Mouse (Mus musculus) c-Kit-negative CD71-positive TER-119-positive erythroid progenitor cells, embryonic 14.5 days (primary cell): ENCODE results near the gene Bhlhe23.

ENCODE experiments used
- DNase-seq: peaks from one replicate; pipeline ENCODE4 v3.0.0-alpha.2; 2013; ENCODE audit warnings: low read depth, low spot score

The Bhlhe23 gene

DNA sequence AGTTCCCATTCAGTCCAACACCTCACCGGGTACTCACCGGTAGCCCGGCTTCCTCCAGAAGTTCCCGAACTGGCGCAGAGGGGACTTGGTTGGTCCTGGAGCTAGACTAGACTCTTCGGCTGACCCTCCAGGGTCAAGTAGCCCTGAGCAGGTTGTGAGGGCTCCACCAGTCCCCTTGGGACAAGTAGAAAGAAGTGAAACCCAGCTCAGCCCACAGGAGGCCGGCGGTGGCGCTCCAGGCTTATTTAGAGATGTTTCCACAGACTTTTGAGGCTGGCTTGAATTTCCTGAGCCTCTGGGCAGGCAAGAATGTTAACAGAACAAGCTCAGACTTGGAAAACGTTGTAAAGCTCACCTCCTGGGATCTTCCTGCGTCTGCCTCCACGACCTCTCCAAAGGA lies 1.5 kb downstream of the Bhlhe23 start:
- DNase-seq = no peak

DNA sequence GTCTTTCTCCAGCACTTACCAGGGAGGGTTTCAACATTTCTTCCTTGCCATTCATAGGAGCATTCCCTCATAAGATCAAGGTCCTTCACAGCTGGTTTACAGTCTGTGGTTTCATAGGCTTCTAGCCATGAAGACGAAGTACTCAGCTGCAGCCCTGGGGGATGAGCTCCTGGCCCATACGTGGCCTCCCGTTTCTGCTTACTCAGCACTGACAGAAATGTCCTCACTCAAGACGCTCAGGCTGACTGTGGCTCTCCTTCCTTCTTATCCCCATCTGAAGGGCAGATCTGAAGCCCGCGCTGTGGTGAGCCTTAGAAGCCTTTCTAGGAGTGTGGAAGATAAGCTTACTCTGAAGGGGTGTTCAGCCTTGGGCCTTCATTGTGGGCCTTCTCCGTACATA lies 11.0 kb downstream of the Bhlhe23 start:
- no peak for DNase-seq

DNA sequence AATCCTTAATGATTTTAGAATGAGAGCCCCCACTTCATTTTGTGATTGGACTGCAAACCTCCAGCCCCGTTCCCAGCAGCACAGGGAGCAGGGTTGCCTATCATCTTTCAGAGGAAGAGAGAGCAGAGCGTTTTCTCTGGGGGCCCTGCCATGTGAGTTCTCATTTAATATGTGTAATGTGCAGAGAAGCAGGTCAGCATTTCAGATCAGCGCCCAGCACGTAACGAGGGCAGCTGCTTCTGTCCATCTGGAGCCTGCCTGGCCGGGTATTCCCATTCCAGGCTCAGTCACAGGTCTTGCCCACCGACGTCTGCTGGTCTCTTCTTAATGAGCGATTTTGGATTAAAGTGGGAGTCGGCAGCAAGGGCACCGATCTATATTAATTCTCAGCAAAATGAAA lies 11.7 kb downstream of the Bhlhe23 start:
- DNase-seq = no peak

DNA sequence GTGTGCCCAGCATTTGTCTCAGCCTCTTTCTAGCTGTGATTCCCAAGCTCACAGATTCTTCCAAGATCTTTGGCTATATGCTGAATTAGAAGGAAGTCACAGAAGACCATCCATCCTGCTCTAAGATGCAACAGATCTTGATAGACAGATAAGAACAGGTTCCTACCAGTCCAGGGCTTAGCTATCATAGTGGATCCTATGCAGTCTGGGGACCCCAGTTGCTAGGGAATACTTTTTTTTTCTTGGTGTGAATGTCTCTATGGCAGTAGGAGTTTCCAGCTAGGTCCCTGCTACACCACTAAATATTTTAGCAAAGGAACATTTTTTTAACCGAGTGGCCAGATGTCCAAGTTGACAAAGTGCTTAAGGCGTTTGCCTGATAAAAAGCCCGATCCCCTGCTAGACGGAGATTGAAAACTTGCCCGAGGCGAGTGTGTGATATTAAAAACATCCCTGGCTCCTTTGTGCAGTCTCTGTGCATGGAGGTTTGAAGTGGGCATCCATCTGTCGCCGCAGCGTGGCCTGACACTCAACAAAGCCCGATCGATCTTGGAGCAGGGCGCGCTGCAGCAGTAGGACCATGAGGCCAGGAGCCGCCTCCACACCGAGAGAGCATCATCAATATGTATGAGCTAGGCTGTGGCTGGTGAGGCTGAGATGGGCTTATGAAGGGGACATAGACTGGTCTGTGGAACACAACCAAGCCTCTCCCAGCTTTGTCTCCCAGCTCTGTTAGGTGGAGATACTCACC lies 18.0 kb downstream of the Bhlhe23 start:
- DNase-seq = no peak

DNA sequence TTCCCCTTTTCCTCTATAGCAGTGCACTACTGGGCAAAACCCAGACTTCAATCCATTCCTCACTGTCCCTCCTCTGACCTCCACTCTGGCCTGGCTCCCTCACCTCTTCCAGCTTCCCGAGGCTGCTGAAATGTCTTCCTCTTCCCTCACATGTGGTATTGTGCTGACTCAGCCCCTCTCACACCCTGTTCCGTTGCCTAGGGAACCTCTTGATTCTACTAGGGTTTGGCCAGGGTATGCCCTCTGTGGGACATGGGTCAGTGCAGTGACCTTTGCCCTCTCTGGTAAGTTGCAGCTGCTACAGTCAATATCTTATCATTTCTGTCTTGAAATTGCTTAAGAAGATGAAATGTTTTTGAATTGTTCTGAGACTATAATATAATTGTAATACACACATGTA lies 19.9 kb downstream of the Bhlhe23 start:
- DNase-seq = no peak

DNA sequence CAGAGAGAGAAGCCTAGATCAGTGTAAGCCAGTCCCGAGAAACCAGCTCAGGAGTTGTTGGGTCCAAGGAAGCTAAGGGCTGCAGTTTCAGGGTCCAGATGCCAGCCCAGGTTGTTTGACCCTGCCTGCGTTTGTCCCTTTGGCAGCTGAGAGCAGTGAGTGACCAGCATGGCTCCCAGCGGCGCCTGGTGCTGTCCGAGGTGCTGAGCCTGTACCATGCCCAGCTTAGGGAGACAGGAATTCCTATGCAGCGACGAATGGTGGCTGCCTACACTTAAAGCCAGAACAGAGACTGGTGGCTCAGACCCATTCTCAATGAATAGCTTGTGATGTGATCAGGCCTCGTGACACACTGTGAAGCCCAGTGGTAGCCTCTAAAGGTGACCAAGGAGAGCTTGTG lies 20.8 kb downstream of the Bhlhe23 start:
- no peak for DNase-seq

DNA sequence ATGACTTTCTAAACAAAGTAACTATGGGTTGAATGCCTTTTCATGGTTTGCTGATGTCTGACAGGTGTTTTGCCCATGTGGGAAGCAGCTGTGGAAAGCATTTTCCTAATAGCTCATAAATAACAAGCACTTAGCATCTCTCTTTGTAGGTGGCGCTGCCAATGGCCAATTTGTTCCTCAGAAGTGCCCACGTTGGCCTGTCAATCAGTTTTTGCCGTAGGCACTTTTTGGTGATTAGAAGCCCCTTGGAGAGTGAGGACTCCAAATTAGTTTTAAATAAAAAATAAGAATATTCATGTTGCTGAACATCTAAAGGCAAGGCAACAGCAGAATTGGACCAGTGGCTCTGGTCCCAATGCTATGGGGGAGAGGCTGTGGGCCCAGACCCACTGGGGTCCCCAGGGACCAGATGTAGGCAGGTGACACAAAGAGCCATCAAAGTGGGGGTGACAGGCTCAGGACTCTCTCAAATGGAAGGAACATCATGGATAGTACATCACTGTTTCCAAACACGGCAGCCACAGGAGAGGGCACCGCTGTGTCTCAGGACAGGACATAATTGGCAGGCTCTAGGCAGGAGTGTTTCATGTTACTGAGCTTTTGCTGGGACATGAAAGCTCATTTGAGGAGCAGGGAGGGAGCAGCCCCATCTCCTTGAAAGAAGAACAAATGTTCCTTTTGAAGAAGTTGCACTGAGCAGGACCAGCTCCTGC lies 21.6 kb downstream of the Bhlhe23 start:
- DNase-seq = no peak

DNA sequence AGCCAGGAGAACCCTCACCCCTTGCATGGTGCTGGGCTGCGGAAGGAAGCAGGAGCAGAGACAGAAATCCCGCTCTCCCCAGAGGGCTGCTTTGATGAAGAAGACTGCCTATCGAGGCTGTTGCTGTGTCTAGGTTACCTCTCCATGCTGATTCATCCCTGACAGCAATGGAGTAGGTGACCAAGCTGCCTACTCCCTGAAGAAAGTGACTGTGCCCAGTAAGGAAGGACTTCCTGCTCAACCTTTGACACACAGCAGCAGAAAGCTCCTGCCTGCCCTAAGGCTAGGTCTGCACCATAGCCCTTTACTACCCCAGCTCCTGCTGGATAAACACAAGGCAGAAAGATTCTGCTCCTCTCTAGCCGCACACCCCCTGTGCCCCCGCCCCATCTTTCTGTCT lies 27.8 kb downstream of the Bhlhe23 start:
- DNase-seq = no peak

DNA sequence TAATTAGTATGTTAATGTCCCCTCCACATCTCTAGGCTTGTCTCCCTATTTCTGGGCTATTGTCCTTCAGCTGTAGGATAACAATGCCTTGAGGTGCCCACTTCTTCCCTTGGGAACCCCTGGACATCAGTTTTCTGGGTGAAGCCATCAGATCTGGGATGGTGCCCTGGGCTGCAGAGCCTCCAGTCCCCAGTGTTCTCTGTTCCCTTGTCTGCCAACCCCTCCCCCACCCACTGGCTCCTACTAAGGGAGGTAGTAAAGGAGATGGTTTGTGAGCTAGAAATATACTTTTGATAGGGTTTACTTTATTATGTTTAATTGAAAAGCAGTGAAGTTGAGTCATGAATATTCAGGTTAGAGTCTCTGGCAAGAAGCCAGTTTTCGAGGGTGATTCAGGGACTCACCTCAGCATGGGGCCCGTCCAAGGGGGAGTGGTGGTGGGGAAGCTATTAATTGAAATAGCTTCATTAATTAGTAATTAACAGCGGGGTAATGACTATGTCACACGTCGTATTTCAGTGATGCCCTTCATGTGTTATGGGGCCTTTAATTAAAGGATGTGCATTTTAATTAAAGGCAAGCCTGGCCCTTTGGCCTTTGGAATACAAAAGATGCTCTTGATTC lies 30.0 kb downstream of the Bhlhe23 start:
- DNase-seq = no peak

DNA sequence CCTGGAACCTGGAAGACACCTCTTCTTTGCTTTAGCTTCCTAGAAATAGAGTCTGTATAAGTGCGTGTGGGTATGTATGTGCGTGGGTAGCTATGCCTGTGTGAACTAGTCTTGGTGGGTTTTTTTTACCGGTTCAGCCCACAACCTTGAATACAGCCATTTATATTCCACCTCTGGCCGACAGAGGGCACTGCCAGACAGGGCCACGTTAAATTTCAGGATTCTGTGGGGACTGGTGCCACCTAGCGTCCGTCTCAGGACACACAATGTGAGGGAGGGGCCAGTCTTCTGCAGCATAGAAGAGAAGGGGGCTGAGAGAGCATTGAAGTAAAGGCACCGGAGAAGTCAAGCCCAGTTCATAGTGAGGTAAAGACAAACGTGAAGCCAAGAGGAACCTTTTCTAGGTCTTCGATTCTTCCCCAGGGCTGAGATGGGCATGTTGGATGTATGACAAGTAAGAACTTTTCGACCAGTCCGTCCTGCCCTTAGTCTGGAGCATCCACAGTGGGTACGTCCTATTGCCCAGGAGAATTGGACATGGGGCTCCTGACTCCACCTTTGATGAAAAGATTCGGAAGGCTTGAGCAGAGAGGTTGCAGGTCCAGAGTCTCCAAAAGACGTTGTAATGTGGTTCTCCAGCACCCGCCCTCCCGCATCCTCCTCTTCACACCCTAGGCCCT lies 31.3 kb downstream of the Bhlhe23 start:
- DNase-seq = peak; percentile 68

DNA sequence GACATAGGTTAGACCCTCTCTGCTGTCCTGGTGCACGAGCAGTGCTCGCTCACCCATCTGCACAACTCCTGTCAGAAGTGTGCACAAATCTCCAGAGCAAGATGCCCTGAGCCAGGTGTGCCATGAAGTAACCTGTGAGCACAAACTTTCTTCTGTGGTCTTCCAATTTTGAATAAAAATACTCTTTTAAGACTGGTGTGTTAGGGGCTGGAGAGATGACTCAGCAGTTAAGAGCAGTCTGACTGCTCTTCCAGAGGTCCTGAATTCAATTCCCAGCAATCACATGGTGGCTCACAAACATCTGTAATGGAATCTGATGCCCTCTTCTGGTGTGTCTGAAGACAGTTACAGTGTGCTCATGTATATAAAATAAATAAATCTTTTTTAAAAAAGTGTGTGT lies 33.4 kb downstream of the Bhlhe23 start:
- no peak for DNase-seq

DNA sequence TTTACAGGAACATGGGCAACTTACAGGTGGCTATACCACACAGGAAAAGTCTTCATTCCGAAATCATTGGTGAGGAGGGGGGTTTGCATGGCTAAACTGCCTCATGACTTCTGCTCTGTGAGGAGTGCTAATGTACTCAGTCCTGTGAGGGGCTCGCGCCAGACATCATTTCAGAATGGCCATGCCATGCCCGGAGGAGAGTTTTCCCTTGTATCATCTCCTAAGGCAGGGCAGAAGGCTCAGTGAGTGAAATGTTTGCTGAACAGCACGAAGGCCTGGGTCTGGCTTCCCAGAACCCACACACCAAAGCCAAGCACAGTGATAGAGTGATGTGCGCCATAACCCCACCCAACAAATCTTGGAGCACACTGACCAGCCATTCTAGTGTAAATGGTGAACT lies 33.9 kb downstream of the Bhlhe23 start:
- DNase-seq = no peak

DNA sequence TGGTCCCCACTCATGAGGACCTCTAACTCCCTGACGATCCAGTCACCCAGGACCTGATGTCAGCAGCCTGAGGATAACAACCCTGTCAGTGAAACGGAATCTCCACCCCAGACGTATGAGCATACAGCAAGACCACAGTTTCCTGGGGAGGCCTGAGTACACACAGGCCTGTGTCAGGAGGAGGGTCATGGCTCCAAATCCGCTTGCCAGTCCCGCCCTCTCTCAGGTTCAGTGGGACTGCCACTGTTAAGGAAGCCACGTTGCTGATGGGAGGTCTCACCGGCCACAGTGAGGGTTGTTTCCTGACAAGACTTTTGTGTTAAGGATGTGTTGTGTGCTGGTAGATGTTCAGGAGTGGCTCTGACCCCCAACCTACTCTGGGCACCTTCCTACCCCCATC lies 35.3 kb downstream of the Bhlhe23 start:
- no peak for DNase-seq

DNA sequence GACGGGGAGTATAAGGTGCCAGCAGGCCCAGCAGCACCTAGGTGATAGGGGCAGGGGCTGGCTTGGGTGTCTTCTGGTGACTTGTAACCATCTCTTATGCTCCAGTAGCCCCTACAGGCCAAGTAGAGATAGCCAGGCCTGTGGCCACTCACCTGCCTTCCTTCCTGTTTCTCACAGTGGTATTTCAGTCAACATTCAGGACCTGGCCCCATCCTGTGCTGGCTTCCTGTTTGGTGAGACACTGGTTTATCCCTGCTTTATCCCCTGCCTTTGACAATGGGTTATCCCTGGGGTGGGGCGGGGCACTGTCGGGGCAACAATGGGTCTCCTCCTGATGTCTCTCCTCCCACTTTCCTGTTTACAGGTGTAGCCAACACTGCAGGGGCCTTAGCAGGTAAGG lies 36.4 kb downstream of the Bhlhe23 start:
- DNase-seq = no peak

DNA sequence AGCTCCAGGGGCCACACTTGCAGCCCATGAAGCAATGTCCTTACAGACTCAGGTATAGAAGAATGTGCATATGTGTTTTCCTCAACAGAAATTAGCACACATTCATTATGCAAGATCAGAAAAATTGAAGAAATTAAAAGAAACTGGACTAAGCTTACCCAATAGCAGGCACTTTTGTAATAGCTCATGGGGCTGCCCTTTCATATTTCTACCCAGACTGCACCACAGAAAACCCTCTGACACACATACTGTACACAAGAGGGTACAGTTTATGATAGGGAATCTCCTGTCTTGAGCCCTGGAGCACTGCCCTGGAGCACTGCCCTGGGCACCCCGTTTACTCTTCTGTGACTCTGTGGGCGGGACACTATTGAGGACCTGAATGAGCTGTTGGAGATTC lies 38.7 kb downstream of the Bhlhe23 start:
- no peak for DNase-seq

DNA sequence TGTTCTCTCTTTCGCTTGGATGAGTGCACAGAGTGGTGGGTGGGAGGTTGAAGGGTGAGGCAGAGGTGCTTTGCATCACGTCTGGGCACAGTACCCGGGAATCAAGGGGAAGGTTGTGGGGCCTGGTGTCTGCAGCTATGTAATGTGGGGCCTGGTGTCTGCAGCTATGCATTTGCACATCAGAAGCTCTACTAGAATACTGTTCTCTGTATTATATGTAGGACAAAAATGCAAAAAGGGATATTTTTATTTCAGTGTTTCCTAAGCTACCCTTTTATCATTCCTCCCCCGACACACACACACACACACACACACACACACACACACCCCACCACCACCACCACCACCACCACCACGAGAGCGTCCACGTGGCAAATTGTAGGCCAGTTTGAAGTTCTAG lies 41.5 kb downstream of the Bhlhe23 start:
- DNase-seq = no peak

DNA sequence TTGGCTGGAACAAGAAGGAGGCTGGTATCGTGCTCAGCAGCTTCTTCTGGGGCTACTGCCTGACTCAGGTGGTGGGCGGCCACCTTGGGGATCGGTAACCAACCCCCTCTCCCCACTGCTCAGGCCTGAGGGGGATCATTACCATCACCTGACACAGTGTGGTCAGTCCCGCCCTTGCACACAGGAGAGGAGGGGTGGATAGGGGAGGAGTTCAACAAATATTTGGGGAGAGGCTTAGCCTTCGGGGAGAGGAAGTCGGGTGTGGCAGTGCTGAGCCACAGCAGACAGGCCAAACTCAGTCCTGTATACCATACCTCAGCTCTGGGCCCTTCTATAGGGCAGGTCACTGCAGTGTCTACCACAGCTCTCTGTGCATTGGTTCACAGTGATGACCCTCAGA lies 44.7 kb downstream of the Bhlhe23 start:
- DNase-seq = no peak

DNA sequence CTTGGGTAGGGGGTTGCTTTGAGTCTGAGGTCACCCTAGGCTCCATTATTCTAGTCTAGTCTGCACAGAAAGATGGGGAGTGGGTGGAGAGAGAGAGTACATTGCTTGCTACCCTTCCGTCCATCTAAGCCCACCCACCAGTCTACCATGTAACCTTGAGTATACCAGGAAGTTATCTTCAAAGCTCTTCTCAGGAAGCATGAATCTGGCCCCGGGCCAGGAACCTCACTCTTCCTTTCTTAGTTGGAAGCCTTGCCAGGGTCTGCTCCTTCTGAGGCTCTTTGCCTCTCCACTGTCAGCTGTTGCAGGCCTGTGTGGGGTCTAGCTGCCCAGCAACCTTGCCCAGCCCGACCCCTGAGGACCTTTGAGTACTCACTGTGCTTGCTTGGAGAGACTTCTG lies 45.7 kb downstream of the Bhlhe23 start:
- no peak for DNase-seq

DNA sequence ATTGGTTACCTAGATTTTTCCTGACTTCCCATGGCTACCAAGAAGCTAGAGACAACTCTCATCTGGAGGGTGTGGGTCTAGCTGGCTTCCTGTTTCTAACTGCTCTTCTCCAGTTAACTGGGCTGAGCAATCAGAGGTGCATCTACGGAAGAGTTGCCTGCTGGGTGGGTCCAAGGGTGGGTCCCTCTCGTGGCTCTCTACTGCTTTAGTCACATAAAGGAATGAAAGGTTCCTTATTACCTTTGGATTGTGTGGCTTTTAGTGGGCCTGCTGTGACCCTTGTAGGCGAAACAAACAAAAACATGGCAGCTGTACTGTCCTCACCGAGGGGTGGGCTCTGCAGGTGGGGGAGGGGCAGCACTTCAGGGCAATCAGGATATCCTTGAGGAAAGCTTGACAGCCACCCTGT lies 49.1 kb downstream of the Bhlhe23 start:
- no peak for DNase-seq

DNA sequence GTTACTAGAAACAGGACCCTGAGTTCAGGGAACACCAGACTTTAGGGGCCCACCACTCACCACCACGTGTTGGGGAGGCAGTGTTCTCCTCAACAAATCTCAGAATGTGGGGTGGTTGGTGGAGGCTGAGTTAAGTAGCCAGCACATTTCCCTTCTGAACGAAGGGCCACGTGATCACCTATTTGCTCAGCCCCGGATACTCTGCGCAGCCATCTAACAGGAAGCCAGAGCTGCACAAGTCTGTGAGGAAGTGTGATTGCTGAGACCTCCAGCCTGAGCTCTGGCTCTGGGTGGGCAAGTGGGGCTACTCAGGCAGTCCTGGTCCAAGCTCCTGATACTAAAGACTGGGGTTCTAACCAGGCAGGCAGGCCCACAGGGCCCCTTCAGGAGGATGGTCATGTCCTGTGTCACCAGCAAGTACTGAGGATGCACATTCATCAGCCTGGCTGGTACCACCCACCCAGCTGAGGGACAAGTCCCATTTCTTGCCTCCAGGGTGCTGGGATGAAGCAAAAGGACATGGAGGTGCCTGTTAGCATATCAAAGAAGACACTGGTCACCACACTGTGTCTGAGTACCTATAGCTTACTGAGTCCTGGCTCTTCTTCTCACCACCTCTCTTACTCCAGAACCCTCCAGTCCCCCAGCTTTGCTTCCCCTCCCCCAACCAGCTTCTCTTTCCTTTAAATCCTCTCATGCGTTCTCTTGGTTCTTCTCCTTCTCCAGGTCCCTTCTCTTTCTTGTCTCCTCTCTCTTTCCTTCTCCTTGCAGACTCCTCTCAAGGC lies 49.9 kb downstream of the Bhlhe23 start:
- DNase-seq = no peak

DNA sequence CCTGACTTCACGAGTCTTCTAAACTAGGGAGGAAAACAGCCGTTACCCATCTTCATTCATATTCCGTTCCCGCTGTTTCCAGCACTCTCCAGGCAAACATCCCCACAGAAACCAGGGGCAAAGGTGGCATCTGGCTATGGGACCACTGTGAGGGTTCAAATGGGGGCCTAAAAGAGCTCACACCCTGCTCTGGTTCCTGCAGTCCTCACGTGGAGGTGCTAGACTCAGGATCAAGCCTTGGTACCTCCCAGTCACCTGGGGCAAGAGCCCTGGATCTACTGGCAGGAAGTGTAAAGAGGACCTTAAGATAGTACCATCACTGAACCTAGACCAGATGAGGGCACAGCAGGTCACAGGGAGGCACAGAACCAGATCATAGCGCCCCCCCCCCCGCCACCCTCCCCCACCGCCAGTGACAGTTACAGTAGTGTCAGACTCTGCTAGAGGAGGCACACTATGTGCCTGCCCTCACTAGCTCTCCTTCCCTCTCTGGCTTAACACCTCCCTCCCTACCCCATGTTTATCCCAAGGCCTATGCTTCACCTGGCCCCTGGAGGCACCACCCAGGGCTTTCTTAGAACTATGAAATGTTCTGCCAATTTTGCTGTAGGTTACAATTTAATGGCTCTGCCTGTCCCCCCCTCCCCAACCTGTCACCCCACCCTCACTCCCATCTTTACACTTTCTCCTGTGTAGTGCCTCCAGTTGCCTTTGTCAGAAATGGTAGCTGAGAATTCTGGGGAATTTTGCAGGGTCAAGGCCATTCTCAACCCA lies 50.7 kb downstream of the Bhlhe23 start:
- no peak for DNase-seq
